Mouse (Mus musculus) adrenal gland, postnatal 25 days (tissue): ENCODE data around the gene Slc15a4. TPM values are rescaled to one million over a fixed set of nuclear protein-coding genes. Genes with fewer than 3 reads are reported as not detected.

Source experiments
- DNase-seq: peaks from one replicate; pipeline ENCODE4 v3.0.0; 2021; ENCODE audit warnings: mixed read lengths
- long read RNA-seq: library from polyadenylated mRNA; stranded (forward); transcript quantifications from one replicate; pipeline ENCODE4 v2.0.0, GENCODE M21; 2021
- total RNA-seq: library from RNA; stranded (reverse); gene quantifications from 2 replicates; pipeline ENCODE4 v1.2.3, GENCODE M21; 2021

The Slc15a4 gene
- total RNA-seq = 15.6 and 23.6 TPM in 2 replicates
- long read RNA-seq, transcript Slc15a4-201 (8 exons, 2,732 nt) = major isoform, 24 of 36 reads
- long read RNA-seq, partial matches to known transcripts = 5 of 36 reads
- long read RNA-seq, other reads (novel, unspliced or antisense) = 5 of 36 reads

DNA sequence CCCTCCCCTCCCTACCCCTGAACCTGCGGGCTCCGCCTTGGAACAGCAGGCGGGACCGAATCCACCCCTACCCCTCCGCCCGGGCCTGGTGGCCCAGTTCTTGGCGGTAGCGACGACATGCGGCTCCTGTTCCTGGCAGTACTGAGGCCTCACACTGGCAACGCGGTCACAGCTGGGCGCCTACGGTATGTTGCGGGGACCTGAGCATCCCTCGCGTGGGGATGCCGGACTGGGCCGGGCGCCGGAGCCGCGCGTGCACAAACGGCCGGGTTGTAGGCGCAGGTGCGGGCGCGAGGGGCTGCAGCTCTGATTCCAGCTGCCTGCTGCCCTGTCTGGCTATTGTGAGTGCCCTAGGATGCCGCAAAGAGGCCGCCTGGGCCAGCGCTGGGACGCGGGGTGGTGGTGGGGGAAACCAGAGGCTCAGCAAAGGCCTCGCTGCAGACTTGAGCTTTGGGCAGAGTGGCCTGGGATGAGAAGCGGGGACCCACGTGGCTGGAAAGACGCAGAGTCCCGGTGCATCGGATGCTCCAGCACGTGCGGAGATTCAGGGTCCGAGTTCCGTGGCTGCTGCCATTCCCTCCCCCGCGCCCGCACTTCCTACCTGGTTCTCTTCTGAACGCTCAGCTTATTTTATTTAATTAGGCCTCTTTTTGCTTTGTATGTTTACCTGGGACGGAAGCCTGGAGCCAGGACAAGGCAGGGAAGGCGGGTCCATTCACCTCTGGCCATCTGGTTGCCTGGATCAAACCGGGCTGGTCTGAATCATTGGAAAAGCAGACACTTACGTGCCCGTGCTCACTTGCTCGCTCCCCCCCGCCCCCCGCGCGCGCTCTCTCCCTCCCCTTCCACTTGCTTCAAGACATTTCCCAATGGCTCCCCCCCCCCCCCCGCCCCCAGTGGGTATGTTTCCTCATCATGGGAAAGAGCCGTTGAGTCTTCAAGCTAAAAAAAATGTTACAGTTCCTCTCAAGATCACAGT is at the start of gene Slc15a4, which contains the start of gene Glt1d1:
Slc15a4 (minus strand) TSS at position 731 of the 979 bp plus-strand sequence.
Glt1d1 (plus strand) TSS at position 96 of the 979 bp plus-strand sequence.
- no peak for DNase-seq

- DNase-seq = no peak
These were observed 45.8 kb upstream of the Slc15a4 start for GRCm38 (mm10) chr5:127678501-127678900.

DNA sequence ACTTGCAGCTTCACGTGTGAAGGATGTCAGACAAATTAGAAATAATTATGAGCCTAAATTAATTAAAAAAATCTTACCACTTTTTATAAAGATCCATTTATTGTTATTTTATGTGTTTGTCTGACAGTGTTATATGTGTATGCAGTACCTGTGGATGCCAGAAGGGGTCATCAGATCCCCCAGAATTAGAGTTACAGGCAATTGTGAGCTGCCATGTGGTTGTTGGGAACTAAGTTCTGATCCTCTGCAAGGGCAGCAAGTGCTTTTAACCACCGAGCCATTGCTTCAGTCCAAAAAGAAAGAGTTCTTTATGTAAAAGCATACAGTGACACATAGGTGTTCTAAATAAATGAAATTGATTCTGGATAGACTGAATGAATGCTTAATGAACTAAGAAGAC is 44.9 kb upstream of the Slc15a4 start:
- DNase-seq = no peak

DNA sequence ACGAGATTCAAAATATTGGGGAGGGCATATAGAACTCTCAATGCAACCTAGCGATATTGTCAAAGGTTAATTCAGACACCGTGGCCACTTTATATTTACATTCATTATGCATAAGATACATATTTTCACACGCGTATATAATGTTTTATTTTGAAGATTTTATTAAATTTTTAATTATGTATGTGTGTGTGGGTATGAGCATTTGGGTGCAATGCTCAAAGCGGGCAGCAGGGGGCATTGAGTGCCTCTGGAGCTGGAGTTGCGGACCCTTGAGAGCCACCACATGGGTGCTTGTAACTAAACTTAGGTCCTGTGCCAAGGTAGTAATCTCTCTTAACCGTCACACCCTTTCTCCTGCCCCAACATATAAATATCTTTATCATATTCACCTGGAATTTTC is 41.2 kb upstream of the Slc15a4 start:
- DNase-seq = no peak

DNA sequence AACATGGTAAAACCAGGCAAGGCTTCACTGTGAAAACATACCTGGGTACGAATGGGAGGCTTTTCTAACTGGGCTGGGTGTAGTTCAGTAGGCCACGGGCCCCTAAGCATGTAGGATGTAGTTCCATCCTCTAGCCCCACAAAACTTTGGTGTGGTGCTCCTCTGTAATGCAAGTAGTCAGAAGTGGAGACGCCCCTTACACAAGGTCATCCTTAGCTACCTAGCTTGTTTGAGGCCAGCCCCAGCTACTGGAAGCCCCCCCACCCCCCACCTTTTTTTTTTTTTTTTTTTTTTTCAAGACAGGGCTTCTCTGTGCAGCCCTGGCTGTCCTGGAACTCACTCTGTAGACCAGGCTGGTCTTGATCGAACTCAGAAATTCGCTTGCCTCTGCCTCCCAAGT is 28.3 kb upstream of the Slc15a4 start:
- no peak for DNase-seq

DNA sequence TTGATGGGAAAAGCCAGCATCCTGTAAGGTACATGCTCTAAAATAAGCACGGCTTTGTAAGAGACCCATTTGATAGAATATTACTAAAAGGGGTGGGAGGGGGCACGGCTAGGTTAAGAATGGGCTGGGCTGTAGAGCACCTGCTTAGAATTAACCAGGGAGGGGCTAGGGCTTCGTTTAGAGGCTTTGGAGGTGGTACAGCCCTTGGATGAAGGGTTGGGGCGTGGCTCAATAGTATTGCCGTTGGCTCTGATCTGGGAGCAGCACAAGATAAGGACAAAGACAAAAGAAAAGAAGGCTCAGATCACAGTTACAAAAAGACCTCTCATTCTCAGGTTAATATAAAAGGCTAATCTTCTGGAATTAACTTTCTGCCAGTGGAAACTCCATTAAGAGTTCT is 27.6 kb upstream of the Slc15a4 start:
- DNase-seq = no peak

DNA sequence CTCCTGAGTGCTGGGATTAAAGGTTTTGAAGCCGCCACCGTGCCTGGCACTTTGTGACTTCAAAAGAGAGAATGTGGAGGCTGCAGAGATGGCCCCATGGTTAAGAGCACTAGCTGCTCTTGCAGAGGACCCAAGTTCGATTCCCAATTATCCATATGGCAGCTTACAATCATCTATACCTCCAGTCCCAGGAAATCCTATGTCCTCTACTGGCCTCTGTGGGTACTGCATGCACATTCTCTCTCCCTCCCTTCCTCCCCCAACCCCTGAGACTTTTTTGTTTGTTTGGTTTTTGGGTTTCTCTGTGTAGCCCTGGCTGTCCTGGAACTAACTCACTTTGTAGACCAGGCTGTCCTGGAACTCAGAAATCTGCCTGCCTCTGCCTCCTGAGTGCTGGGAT is 26.6 kb upstream of the Slc15a4 start:
- DNase-seq = no peak

- DNase-seq = no peak
These were observed 25.6 kb upstream of the Slc15a4 start for GRCm38 (mm10) chr5:127658257-127658656.

DNA sequence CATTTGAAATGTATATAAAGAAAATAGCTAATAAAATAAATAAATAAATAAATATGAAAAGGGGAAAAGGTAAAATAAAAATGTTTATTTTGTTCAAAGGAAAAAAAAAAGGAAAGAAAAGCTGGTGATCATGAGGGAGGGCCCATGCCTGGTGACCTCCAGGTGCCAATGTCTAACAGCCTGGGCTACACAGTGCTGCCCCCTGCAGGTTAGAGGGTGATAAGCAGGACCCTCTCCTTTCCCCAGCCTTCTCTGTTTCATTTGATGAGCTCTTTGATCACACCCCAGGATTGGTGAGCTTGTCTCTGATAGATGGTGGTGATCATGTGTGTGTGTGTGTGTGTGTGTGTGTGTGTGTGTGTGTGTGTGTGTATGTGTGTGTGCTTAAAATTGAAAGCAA is 16.4 kb upstream of the Slc15a4 start:
- DNase-seq = no peak

DNA sequence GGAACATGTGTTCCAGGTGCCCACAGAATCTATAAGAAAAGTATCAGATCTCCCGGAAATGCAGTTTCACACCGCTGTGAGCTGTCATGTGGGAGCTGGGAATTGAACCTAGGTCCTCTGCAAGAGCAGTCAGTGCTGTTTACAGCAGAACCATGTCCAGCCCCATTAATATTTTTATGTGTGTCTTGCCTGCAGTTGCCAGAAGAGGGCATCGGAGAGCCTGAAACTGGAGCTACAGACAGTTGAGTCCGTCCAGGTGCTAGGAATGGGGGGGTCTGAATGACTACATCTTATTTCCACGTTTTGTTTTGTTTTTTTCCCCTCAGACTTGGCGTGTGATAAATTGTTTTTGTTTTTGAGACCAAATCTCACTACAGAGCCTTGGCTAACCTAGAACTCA is 15.3 kb upstream of the Slc15a4 start:
- DNase-seq = no peak

- DNase-seq = no peak
These were observed 8.7 kb upstream of the Slc15a4 start for GRCm38 (mm10) chr5:127641185-127641958.

GRCm38 (mm10) chr5:127640359-127640758 is 7.7 kb upstream of the Slc15a4 start:
- no peak for DNase-seq

- DNase-seq = no peak
These were observed 6.9 kb upstream of the Slc15a4 start for GRCm38 (mm10) chr5:127639635-127640034.

GRCm38 (mm10) chr5:127639067-127639605 is 6.4 kb upstream of the Slc15a4 start:
- no peak for DNase-seq

DNA sequence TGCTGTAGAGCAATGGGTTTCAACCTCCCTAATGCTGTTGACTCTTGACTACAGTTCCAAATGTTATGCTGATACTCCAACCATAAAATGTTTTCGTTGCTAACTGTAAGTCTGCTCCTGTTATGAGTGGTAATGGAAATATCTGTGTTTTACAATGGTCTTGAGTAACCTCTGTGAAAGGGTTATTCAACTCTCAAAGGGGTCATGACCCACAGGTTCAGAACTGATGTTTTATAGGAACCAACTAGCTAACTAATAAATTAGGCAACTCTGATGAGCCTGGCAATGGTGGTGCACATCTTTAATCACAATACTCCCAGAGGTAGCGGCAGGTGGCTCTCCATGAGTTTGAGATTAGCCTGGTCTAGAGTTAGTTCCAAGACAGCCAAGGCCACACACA is 5.5 kb upstream of the Slc15a4 start:
- DNase-seq = no peak

GRCm38 (mm10) chr5:127637622-127638021 is 4.9 kb upstream of the Slc15a4 start:
- no peak for DNase-seq

GRCm38 (mm10) chr5:127633666-127634065 is 969 bp upstream of the Slc15a4 start:
- no peak for DNase-seq

- DNase-seq = no peak
These were observed 491 bp upstream of the Slc15a4 start for GRCm38 (mm10) chr5:127633188-127633587.

DNA sequence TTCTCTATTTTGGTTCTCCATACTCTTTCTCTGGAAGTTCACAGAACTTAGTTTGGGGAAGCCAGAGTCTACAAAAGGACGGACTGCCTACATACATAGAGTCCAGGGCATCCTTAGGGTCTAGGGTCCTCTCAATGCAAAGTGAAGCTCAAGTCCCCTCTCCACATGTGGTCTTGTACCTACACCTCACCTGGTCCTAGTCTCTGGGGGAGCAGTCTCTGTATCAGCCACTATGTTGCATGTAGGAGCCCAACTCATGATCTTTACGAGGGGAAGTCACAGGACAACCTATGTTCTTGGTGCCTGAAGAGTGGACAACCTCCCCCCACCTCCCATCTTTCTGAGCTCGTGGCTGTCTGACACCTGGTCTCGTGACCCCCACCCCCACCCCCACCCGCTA is 1.0 kb downstream of the Slc15a4 start:
- DNase-seq = no peak

DNA sequence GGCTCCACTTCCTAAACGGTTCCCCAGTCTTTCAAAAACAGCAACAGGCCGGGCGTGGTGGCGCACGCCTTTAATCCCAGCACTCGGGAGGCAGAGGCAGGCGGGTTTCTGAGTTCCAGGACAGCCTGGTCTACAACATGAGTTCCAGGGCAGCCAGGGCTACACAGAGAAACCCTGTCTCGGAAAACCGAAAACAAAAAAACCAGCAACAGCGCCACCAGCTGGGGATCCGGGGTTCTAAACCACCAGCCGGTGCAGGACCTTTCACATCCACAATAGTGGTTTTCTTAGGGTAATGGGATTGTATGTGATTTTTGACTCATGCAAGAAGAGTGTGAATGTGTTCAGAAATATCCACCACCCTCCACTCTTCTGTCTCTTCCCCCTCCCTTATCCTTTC is 5.5 kb downstream of the Slc15a4 start:
- DNase-seq = no peak

DNA sequence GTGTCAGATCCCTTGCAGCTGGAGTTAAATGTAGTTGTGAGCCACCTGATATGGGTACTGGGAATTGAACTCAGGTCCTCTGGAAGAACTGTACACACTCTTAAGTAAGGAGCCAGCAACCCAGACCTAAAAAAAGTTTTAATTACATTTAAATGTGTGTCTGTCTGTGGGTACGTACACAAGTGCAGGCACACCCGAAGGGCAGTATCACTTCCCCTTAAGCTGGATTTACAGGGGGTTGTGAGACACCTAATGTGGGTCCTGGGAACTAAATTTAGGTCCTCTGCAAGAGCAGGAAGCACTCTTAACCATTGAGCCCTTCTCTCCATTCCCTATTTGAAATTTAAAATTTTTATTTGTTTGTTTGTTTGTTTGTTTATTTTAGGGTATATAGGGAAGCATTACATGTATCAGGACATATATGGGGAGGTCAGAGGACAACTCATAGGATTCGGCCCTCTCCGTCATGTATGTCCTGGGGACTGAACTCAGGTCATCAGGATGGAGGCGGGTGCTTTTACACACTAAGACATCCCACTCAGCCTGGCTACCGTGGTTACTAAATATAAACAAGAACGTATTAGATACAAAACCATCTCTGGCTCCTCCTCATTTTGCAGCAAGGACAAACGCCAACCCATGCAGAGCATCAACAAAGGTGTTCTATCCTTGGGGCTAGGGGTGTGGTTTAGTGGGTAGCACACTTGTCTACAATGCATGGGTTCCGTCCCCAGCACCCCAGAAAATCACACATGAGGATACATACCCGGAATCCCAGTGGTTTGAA is 8.1 kb downstream of the Slc15a4 start:
- DNase-seq = no peak

- no peak for DNase-seq
These were observed 11.6 kb downstream of the Slc15a4 start for GRCm38 (mm10) chr5:127621108-127621507.
